Mouse (Mus musculus): Measurements from ENCODE around the gene Arhgef2.
A peak's percentile ranks its signal among the peaks of the same experiment; 100 is the strongest.

The Arhgef2 gene

GRCm38 (mm10) chr3:88620992-88621536, 15.3 kb downstream of the Arhgef2 start:
- peak; percentile 78 for DNase-seq (ENCODE audit: low read depth, low spot score)

GRCm38 (mm10) chr3:88621537-88622112, 15.9 kb downstream of the Arhgef2 start:
- peak; percentile 75 for DNase-seq (ENCODE audit: low read depth, low spot score)

- peak; percentile 30 for DNase-seq (ENCODE audit: low read depth, low spot score)
Observed at GRCm38 (mm10) chr3:88622113-88622940, 16.6 kb downstream of the Arhgef2 start.

- DNase-seq (ENCODE audit: low read depth, low spot score) = peak; percentile 30
Observed at GRCm38 (mm10) chr3:88622941-88623345, 17.2 kb downstream of the Arhgef2 start.

- DNase-seq (ENCODE audit: low read depth, low spot score) = peak; percentile 34
Observed at GRCm38 (mm10) chr3:88623346-88624135, 17.8 kb downstream of the Arhgef2 start.

DNA sequence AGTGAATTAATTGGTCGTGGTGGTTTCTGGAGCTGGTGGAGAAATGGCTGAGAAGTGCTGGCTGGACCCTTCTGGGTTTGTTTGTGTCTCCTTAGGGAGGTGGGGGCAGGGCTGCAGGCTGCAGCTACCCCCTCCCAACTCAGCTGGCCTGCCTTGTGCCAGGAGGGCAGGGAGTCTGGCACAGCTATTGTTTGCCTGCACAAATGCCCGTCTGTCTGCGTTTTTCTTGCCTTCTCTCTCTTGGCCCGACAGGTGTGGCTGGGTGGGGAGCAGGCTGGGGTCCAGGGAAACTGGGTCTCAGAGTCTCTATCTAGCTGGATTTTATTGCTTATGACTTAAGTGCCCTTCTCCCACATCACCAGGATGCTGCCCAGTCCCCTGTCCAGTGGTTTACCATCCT, 18.6 kb downstream of the Arhgef2 start:
- no peak for DNase-seq (ENCODE audit: low read depth, low spot score)

DNA sequence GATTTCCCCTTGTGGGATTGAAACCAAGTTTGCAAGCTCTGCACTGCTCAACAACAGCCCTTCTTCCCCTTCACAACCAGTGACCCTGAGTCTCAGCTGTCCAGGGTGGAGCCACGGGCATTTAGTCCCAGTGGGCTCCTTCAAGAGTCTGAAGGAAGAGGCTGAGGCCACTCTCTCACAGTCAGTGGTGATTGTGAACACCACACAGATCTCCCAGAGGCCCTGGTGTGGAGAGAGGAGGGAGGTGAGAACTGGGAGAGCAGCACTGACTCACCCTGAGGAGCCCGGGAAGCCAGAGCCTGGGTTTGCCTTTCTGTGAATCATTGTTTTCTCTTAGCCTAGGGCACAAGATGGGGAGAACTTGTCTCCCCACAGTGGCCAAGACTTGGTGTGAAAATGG, 19.2 kb downstream of the Arhgef2 start:
- no peak for DNase-seq (ENCODE audit: low read depth, low spot score)

DNA sequence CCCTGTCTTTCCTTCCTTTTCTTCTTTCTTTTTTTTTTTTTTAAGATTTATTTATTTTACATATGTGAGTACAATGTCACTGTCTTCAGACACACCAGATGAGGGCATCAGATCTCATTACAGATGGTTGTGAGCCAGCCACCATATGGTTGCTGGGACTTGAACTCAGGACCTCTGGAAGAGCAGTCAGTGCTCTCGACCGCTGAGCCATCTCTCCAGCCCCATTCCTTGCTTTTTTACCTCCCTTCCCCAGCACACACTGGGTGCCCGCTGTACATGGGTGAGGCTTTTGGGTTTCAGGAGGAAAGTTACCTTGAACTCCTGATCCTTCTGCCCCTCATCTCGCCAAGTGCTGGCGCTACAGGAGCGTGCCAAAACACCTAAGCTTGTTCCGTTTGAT, 19.8 kb downstream of the Arhgef2 start:
- no peak for DNase-seq (ENCODE audit: low read depth, low spot score)

- DNase-seq (ENCODE audit: low read depth, low spot score) = no peak
Observed at GRCm38 (mm10) chr3:88626316-88626715, 20.6 kb downstream of the Arhgef2 start.

GRCm38 (mm10) chr3:88627114-88627513, 21.3 kb downstream of the Arhgef2 start:
- DNase-seq (ENCODE audit: low read depth, low spot score) = no peak

DNA sequence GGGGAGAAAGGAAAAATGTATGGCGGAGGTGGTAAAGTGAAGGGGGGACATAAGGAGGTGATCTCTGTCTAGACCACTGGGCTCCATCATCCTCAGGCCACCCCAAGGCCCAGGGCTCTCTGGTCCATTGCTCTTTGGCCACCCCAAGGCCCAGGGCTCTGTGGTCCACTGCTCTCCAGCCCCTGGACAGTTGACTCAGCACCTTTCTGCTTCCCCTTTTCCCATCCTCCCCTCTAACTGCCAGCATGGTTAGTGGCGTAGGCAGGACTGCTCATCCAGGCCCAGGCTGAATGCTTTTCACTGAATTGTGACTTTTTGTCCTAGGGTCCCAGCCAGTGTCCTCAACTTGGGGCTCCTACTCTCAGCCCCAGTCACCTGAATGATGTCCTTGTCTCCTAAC, 21.8 kb downstream of the Arhgef2 start:
- DNase-seq (ENCODE audit: low read depth, low spot score) = no peak

- no peak for DNase-seq (ENCODE audit: low read depth, low spot score)
Observed at GRCm38 (mm10) chr3:88628766-88629165, 23.0 kb downstream of the Arhgef2 start.

GRCm38 (mm10) chr3:88629244-88629643, 23.5 kb downstream of the Arhgef2 start:
- no peak for DNase-seq (ENCODE audit: low read depth, low spot score)

- peak; percentile 23 for DNase-seq (ENCODE audit: low read depth, low spot score)
Observed at GRCm38 (mm10) chr3:88630018-88630417, 24.3 kb downstream of the Arhgef2 start.

DNA sequence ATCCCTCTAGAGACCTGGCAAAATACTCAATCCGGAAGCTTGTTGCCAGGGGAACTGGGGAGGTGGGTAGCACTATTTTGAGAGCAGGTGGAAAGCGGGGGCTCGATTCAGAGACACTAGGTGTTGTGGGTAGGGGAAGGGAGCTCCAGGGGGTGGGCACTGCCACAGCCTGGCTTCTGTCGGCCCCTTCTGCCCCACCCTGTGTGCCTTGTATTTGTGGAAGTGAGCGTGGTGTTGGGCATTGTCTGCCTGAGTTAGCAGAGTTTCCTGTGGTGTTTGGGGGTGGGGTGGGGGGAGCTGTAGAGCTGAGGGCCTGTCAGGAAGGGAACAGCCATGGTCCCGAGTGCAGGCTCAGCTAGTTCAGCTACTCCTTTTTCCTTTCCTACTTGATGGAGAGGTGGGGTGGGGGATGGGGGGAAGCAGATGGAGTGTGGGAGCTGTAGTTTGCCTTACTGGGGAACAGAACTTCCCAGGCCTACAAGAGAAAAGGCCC, 25.1 kb downstream of the Arhgef2 start:
- no peak for DNase-seq (ENCODE audit: low read depth, low spot score)

GRCm38 (mm10) chr3:88631921-88632587, 26.3 kb downstream of the Arhgef2 start:
- DNase-seq (ENCODE audit: low read depth, low spot score) = no peak

- DNase-seq (ENCODE audit: low read depth, low spot score) = no peak
Observed at GRCm38 (mm10) chr3:88633056-88633455, 27.3 kb downstream of the Arhgef2 start.

- DNase-seq (ENCODE audit: low read depth, low spot score) = no peak
Observed at GRCm38 (mm10) chr3:88635506-88636275, 29.9 kb downstream of the Arhgef2 start.

DNA sequence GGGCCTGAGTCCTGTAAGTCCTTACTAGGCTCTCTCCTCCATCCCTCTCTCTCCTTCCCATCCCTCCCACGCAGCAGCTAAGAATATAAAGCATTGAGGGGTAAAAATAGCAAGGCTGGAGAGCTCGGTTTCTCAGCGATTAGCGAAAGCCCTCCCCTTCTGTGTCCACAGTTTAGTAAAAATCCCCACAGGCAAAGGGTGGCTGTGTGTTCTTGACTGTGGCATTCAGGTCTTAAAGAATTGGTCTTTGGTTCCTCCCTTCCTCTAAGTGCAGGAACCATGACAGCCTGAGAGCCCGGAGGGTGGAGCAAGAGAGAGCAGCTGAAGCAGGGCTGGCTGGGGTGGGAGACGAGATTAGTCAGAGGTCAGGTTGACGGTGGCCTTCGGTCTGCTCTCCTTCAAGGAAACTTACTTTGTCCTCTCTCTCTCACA, 30.8 kb downstream of the Arhgef2 start:
- DNase-seq (ENCODE audit: low read depth, low spot score) = no peak

DNA sequence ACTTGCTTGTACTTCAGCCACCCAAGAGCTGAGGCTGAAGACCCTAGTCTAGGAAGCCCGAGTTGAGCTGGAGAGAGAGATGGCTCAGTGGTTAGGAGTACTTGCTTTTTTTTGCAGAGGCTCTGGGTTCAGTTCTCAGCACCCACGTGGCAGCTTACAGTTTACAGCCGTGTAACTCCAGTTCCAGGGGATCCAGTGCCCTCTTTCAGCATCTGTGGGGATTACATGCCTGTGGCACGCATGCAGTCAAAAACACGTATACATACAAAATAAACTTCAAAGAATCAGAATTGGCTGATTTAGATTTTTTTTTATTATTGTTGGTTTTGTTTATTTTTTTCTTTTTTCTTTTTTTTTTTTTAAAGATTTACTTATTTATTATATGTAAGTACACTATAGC, 31.4 kb downstream of the Arhgef2 start:
- no peak for DNase-seq (ENCODE audit: low read depth, low spot score)

GRCm38 (mm10) chr3:88639239-88639638, 33.5 kb downstream of the Arhgef2 start:
- no peak for DNase-seq (ENCODE audit: low read depth, low spot score)
